Mouse (Mus musculus) liver, adult 2 months (tissue): ENCODE measurements at regions not wholly inside any gene's neighbourhood (a gene's known extent, or its start where the extent isn't known, plus 50 kb on each side); places are given as distances from the start of the nearest gene placed in this dataset.

Experiments
- CTCF ChIP-seq: fragments of 200-500 bp; IDR thresholded peaks from 2 replicates; pipeline ENCODE4 v1.5.1; 2011; ENCODE audit warnings: low read depth, low read length, control low read depth
- POLR2A ChIP-seq: fragments of 200-500 bp; IDR thresholded peaks from 2 replicates; pipeline ENCODE4 v1.6.1; 2011; ENCODE audit warnings: low read length, control low read depth; ENCODE audit not compliant: insufficient read depth; ENCODE audit errors: extremely low read depth

GRCm38 (mm10) chr15:56294910-56295438 is 1182.5 kb downstream of the Slc22a22 start:
- TF ChIP-seq CTCF: no peak
- no peak for TF ChIP-seq POLR2A
